Mouse (Mus musculus): Measurements from ENCODE around the gene Actr8. TPM values are rescaled to one million over a fixed set of nuclear protein-coding genes. Genes with fewer than 3 reads are reported as not detected.

Actr8 gene
- polyA plus RNA-seq, 1 experiment from 2014 or later, result 91.1 TPM

DNA sequence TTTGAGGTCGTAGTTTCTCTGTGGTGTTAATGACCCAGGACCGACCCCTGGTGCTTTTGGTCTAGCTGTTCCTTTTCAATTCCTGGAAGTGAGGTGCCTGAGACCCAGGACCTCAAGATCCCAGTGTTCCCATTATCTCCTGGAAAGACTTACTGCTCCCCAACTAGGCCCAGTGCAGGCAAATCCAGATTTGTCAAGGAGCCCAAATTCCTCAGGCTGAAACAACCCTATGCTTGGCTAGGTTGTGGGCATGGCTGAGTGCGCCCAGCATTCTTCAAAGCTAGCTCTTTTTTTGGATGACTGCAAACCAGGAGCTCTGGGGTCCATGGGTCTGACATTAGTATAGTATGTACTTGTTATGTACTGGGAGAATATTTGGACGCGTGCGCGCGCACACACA lies 41.2 kb downstream of the Actr8 start:
- no peak for ATAC-seq (ENCODE audit: low read depth)
- Histone ChIP-seq H3K4me1 (replicated peaks) (no peaks in the 10 kb centered on the region; the same call in 1 of the 2 replicates), H3K27me3 (no peaks in the 10 kb centered on the region), H3K4me3 (no peak overlapping the region), H3K4me2 (no peak overlapping the region), H3K9ac (no peak overlapping the region), H3K9me3 (no peaks in the 10 kb centered on the region), H3K36me3 (no peaks in the 10 kb centered on the region), H3K27ac (replicated peaks) (no peak overlapping the region)
- 93% methylated on average over 8 of the region's 8 CpGs for WGBS

DNA sequence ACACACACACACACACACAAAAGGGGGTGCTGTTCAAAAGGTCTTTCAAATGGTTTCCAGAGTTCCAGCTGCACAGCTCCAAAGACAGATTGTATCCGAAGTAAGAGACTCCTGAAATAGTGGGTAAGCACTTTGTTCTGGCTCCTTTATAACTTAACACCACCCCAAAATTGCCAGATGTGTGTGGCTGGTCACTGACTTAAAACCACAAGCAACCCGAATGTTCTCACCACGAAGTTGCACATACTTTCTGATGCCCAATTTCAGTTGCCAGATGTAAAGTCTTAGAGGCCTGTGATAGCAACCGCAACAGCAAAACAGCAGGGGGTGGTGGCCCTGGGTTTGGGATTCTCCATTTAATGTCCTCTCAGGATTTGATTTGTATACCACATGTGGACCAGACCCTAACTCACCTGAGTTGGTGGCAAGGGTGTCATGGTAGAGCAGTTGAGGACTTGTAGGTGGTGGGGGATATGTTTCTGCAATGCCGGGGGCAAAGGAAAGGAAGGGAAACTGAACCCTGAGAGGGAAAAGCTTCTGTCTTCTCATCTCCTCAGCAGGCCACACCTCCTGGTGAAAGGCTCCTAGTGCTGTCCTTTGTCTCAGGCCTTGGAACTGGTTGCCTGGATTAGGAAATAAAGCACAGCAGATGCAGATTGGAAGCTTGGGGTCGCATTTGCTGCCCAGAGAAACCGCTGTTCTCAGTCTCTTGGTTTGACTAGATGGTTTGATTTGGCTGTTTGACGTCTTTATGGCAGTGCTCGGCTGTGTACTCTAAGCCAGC lies 41.8 kb downstream of the Actr8 start:
- Histone ChIP-seq H3K27ac (replicated peaks) (no peak overlapping the region), H3K36me3 (no peaks in the 10 kb centered on the region), H3K4me3 (no peak overlapping the region), H3K27me3 (no peaks in the 10 kb centered on the region), H3K9me3 (no peaks in the 10 kb centered on the region), H3K4me1 (replicated peaks) (no peaks in the 10 kb centered on the region; the same call in 1 of the 2 replicates), H3K4me2 (no peak overlapping the region), H3K9ac (no peak overlapping the region)
- ATAC-seq (ENCODE audit: low read depth), result no peak
- 47% methylated on average over 9 of the region's 9 CpGs for WGBS

DNA sequence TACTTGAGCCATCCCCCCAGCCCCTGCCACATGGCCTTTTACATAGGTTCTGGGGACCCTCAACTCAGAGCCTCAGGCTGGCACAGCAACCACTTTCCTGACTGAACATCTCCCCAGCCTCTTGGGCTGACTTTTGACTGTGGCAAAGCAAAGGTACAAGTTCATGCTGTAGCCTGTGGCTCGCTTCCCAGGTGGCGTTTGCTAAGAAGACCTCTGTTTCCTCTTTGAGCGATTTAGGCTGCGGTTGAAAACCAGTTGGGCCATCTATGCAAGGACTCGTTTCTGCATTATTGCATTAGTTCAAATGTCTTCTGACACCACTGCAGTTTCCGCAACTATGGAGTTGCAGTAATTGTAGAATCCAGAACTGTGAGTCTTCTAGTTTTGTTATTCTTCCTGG lies 44.3 kb downstream of the Actr8 start:
- H3K4me2 ChIP-seq, result no peak overlapping the region
- no peak overlapping the region for H3K4me3 ChIP-seq
- no peaks in the 10 kb centered on the region for H3K36me3 ChIP-seq
- H3K4me1 ChIP-seq (replicated peaks), result no peaks in the 10 kb centered on the region
- ATAC-seq (ENCODE audit: low read depth), result no peak
- no peak overlapping the region for H3K9ac ChIP-seq
- H3K27ac ChIP-seq (replicated peaks), result no peak overlapping the region
- no peaks in the 10 kb centered on the region for H3K9me3 ChIP-seq
- 94% methylated on average over 6 of the region's 6 CpGs for WGBS
- H3K27me3 ChIP-seq, result no peaks in the 10 kb centered on the region

DNA sequence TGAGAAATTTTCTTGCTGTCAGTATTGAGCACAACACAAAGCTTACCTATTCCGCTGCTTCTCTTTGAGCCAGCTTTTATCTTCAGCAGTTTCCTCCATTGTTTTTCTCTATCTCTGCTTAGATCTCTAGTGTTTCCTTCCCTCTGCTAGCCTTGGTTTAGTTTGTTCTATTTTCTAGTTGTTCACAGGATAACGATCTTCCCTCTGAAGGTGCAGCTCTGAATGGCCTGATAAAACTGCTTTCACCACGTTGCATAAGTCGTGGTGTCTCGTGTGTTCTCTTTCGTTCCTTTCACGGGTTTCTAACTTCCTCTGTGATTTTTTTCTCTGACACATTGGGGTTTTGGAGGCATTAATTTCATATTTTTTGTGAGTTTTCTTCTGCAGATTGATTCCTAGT lies 46.2 kb downstream of the Actr8 start:
- Histone ChIP-seq H3K9ac (no peak overlapping the region), H3K27ac (replicated peaks) (no peak overlapping the region), H3K36me3 (no peaks in the 10 kb centered on the region), H3K9me3 (no peaks in the 10 kb centered on the region), H3K4me1 (replicated peaks) (no peaks in the 10 kb centered on the region), H3K27me3 (no peaks in the 10 kb centered on the region), H3K4me2 (no peak overlapping the region), H3K4me3 (no peak overlapping the region)
- ATAC-seq (ENCODE audit: low read depth), result no peak
- WGBS, result 71% methylated on average over 7 of the region's 7 CpGs

DNA sequence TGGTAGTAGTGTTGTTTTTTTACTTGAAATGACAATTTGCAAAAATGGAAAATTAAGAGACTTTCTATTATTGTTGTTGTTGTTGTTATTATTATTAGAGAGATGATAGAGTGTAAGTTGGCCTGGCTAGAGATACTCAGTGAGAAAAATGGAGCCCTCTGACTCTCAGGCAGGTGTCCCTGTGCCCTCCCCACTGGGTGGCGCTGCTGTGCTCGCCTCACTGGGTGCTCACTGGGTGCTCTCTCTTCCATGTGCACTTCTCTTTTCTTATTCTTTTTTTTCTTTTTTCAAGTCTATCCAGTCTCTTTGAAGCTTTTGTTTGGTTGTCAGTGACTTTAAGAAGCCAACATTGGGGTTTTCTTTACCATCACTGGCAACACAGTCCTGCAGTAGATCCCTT lies 49.2 kb downstream of the Actr8 start:
- no peaks in the 10 kb centered on the region for H3K27me3 ChIP-seq
- ATAC-seq (ENCODE audit: low read depth), result no peak

DNA sequence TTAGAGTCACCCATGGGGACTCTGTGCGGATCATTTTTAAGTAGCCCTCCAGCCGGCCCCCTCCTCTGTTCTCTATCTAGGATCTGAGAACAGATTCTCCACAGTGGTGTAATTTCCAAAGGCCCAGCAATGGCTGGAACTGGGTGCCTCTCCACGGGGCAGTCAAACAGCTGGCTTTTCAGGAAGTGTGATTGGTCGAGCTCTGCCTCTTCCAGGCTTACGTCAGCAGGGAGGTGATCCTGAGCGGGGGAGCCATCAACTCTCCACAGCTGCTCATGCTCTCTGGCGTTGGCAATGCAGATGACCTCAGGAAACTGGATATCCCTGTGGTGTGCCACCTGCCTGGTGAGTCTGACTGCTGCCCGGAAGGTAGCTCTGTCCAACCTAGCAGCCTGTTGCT lies 55.3 kb downstream of the Actr8 start:
- H3K9ac ChIP-seq, result no peak overlapping the region
- H3K36me3 ChIP-seq, result no peaks in the 10 kb centered on the region
- no peaks in the 10 kb centered on the region for H3K9me3 ChIP-seq
- H3K27me3 ChIP-seq, result no peaks in the 10 kb centered on the region
- 66% methylated on average over 8 of the region's 8 CpGs for WGBS
- H3K27ac ChIP-seq (replicated peaks), result no peak overlapping the region
- ATAC-seq (ENCODE audit: low read depth), result no peak
- no peak overlapping the region for H3K4me3 ChIP-seq
- no peak overlapping the region for H3K4me2 ChIP-seq
- H3K4me1 ChIP-seq (replicated peaks), result no peaks in the 10 kb centered on the region

More for the DNA sequence above, 49.2 kb downstream of the Actr8 start:
- Histone ChIP-seq H3K27ac (replicated peaks) (no peak overlapping the region), H3K4me3 (no peak overlapping the region), H3K9me3 (no peaks in the 10 kb centered on the region), H3K4me2 (no peak overlapping the region), H3K9ac (no peak overlapping the region), H3K4me1 (replicated peaks) (no peaks in the 10 kb centered on the region), H3K36me3 (no peaks in the 10 kb centered on the region)
- WGBS, result 56% methylated on average over 2 of the region's 2 CpGs

DNA sequence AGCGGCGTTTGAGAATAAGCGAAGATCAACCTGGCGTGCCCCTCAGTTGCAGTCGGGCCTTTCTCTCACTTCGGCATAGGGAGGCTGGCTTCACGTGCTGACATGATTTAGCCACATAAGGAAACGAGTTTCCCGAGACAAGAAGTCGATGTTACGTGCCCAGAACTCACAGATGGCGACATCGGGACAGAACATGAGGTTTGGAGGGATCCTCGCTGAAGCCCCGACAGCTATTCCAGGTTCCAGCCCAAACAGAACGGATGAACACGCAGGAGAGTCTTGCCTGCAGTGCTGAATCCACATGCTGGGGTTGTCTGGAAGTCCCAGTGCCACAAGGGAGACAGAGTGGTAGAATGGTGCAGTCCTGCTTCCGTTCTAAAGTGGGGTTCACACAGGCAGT lies 60.3 kb downstream of the Actr8 start:
- 90% methylated on average over 18 of the region's 18 CpGs for WGBS
- Histone ChIP-seq H3K4me1 (replicated peaks) (no peaks in the 10 kb centered on the region), H3K4me2 (no peak overlapping the region), H3K36me3 (peaks cover 14% of the 10 kb centered on the region; the same call in 1 of the 2 replicates), H3K27me3 (no peaks in the 10 kb centered on the region), H3K9ac (no peak overlapping the region), H3K4me3 (no peak overlapping the region), H3K9me3 (no peaks in the 10 kb centered on the region), H3K27ac (replicated peaks) (no peak overlapping the region)
- ATAC-seq (ENCODE audit: low read depth), result no peak

DNA sequence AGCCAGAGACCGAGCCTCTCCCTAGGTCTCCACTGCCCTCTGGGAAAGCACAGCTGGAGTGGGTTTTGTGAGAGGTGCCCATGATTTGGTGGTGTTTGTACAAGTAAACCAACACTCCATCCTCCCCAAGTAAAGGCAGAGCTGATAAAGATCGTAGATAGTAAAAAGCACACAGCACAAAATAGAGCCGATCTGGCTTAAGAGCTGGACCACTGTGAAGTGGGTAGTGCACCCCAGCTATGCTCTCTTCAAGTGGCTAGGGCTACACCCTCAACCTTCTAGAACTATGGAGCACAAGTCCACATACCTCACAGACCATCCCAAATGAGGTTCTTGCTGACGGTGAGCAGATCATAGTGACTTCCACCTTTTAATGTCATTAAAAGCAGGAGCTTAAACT lies 61.3 kb downstream of the Actr8 start:
- Histone ChIP-seq H3K9me3 (no peaks in the 10 kb centered on the region), H3K4me3 (no peak overlapping the region), H3K9ac (no peak overlapping the region), H3K27ac (replicated peaks) (no peak overlapping the region), H3K4me1 (replicated peaks) (no peaks in the 10 kb centered on the region), H3K4me2 (no peak overlapping the region), H3K36me3 (peaks cover 14% of the 10 kb centered on the region; the same call in 1 of the 2 replicates), H3K27me3 (no peaks in the 10 kb centered on the region)
- WGBS, result 84% methylated on average over 4 of the region's 4 CpGs
- ATAC-seq (ENCODE audit: low read depth), result no peak

DNA sequence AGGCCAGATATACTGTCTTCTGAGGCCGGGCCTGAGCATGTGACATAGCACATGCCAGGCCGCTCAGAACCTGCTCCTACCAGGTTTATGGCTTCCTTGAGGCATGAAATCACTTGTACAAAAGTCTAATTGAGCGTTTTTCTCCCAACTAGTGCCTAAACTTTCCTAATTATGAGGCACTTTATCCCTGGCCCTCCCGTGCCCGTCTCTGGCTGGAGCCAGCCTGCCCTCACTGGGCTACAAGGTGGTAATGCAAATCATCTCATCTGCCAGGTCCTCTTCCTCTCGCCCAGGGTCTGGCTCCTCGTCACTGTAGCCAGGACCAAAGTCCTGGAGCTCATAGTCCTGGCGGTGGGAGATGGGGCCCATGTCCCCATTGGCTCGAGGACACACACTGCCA lies 63.7 kb downstream of the Actr8 start:
- no peaks in the 10 kb centered on the region for H3K4me1 ChIP-seq (replicated peaks)
- H3K36me3 ChIP-seq, result peaks cover 14% of the 10 kb centered on the region; the same call in 1 of the 2 replicates
- no peak overlapping the region for H3K9ac ChIP-seq
- 81% methylated on average over 9 of the region's 9 CpGs for WGBS
- no peaks in the 10 kb centered on the region for H3K27me3 ChIP-seq
- no peak overlapping the region for H3K4me3 ChIP-seq
- H3K4me2 ChIP-seq, result no peak overlapping the region
- ATAC-seq (ENCODE audit: low read depth), result no peak
- H3K27ac ChIP-seq (replicated peaks), result no peak overlapping the region
- no peaks in the 10 kb centered on the region for H3K9me3 ChIP-seq

DNA sequence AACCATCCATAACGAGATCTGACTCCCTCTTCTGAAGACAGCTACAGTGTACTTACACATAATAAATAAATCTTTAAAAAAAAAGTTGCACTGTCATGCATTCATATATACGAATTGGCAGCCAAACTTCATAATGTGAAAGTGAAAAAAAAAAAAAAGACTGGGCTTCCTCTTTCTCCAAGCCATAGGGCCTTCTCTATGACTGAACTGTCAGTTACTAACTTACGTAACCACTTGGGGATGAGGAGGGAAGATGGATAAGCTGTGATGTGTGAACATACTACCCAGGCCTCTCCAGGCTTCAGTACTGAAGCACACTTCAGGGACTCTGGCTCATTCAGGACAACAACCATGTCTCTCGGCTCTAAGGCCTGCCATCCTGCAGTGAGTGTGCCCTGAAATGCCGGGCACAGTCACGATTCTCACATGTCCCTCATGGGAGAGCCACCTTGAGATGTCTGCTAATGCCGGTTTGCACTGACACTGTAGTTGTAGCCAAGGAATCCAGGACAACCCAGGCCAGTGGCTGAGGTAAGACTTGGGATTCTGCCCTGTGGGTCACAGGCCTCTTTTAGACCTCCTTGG lies 65.3 kb downstream of the Actr8 start:
- Histone ChIP-seq H3K9me3 (no peaks in the 10 kb centered on the region), H3K36me3 (peaks cover 18% of the 10 kb centered on the region), H3K27me3 (no peaks in the 10 kb centered on the region), H3K27ac (replicated peaks) (no peak overlapping the region), H3K4me1 (replicated peaks) (no peaks in the 10 kb centered on the region), H3K4me3 (no peak overlapping the region), H3K4me2 (no peak overlapping the region), H3K9ac (no peak overlapping the region)
- WGBS, result 92% methylated on average over 7 of the region's 7 CpGs
- ATAC-seq (ENCODE audit: low read depth), result no peak

DNA sequence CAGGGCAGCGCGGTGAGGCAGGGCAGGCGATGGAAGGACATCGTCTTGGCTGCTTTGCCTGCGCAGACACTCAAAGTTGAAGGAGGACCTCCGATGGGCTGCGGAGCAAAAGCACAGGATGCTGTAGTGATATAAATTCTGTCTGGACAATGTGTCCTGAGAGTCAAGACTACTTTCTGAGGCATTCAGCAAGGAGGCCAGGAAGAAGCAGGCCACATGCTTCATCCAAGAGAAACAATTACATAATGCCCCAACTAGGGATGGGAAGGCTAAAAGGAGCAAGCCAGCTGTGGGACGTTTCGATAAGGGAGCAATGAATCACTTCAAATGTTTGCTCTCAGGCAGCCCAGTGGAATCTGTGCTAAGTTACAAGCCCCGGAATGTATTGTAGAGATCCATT lies 67.1 kb downstream of the Actr8 start:
- H3K36me3 ChIP-seq, result peaks cover 19% of the 10 kb centered on the region
- H3K27me3 ChIP-seq, result no peaks in the 10 kb centered on the region
- H3K4me1 ChIP-seq (replicated peaks), result no peaks in the 10 kb centered on the region
- no peak overlapping the region for H3K4me3 ChIP-seq
- no peak overlapping the region for H3K4me2 ChIP-seq
- WGBS, result 85% methylated on average over 10 of the region's 10 CpGs
- no peak overlapping the region for H3K9ac ChIP-seq
- no peak overlapping the region for H3K27ac ChIP-seq (replicated peaks)
- no peak for ATAC-seq (ENCODE audit: low read depth)
- no peaks in the 10 kb centered on the region for H3K9me3 ChIP-seq

DNA sequence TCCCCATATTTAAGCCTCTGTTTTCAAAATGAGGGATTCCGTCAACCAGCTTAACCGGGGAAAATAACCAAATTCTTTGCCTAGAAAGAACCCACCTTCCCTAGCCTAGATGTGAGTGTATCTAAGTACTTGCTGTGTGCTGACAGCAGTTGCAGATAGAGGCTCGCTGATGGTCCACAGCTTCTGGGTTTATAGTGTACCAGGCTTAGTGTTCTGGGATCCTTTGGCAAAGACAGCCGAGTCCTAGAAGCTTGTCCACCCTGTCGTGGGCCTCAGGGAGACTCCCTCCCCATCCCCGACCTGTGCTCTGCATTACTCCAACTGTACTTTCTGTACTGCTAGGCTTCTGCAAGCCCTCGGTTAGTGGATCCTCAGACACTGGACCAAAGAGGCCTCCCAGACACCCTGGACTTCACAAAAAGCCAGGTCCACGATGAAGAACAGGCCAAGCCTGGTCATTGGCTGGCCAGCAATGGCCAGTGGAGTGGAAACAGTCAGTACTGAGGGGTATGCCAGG lies 67.6 kb downstream of the Actr8 start:
- no peaks in the 10 kb centered on the region for H3K9me3 ChIP-seq
- no peak overlapping the region for H3K27ac ChIP-seq (replicated peaks)
- no peak overlapping the region for H3K4me3 ChIP-seq
- no peak overlapping the region for H3K4me2 ChIP-seq
- no peaks in the 10 kb centered on the region for H3K27me3 ChIP-seq
- H3K9ac ChIP-seq, result no peak overlapping the region
- 86% methylated on average over 8 of the region's 8 CpGs for WGBS
- H3K36me3 ChIP-seq, result peaks cover 19% of the 10 kb centered on the region
- no peaks in the 10 kb centered on the region for H3K4me1 ChIP-seq (replicated peaks)
- ATAC-seq (ENCODE audit: low read depth), result no peak

Measured in neural tube, embryonic 13.5 days (tissue).